9 mouse cellular contexts compared by ENCODE assay signal in the genomic region with DNA sequence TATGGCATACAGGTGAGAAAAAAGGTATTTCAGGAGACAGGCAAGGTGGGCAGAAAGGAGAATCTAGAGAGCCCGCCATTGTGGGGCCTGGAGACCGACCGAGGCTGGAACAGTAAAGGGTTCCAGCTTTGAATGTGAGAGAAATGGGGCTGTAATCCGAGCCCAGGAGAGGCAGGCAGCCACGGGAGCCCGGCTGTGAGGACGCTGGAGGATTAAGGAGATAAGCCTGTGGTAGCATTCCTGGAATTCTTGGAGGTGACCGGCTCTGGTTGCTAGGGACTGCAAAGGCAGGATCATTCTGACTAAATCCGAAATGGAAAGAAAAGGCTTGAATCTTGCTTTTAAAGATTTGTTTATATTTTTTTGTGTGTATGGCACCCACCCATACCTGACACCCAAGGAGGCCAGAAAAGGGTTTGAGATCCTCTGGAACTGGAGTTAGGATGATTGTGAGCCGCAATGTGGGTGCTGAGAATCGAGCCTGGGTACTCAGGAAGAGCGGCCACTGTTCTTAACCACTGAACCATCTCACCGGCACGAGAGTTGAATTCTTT.
A peak's percentile ranks its signal among the peaks of the same experiment; 100 is the strongest.
DNase-seq lines count a peak whose midpoint lies in the region; ATAC-seq and TF ChIP-seq lines count a peak whose summit lies in the region.
"Had no signal": no experiment of that assay in that cellular context is flagged by ENCODE, and none has a peak within 500 bp of the region (broad histone marks: within the 10 kb centered on the region; RNA-seq: fewer than 3 reads in every experiment).

No protein-coding gene starts in this region.

- H3K9me3 ChIP-seq in heart, embryonic 12.5 days (replicated peaks), result no peaks in the 10 kb centered on the region
- H3K9me3 ChIP-seq in heart, embryonic 14.5 days (ENCODE audit: control insufficient read depth, low read length), result no peaks in the 10 kb centered on the region

- peaks cover 6% of the 10 kb centered on the region for H3K79me2 ChIP-seq in myocyte (ENCODE audit: control insufficient read depth, insufficient read depth)

- no peak overlapping the region for H3K4me3 ChIP-seq in heart, embryonic 12.5 days
- H3K4me3 ChIP-seq in heart, embryonic 14.5 days (ENCODE audit: control insufficient read depth in 1 of 2, insufficient read depth in 1 of 2, low read depth in 1 of 2, low read length in 2 of 2), result no peak overlapping the region
- H3K4me3 ChIP-seq in myocyte, result no peak overlapping the region

- H3K4me2 ChIP-seq in heart, embryonic 12.5 days, result peak overlapping the region; percentile 46
- H3K4me2 ChIP-seq in heart, embryonic 14.5 days (ENCODE audit: low read length), result peak overlapping the region; percentile 36
- peak overlapping the region; percentile 70 for H3K4me2 ChIP-seq in myocyte (ENCODE audit: low read depth)

- DNase-seq in heart, postnatal 36 days, result no peak
- DNase-seq in NIH3T3 (ENCODE audit: low read depth), result peak; percentile 58
- DNase-seq in adrenal gland, postnatal 14 days, result no peak
- DNase-seq in gastrocnemius, adult 8-10 months (ENCODE audit: low spot score in 2 of 2), result no peak
- no peak for DNase-seq in urinary bladder, adult 18-20 months (ENCODE audit: low spot score in 2 of 2)
- DNase-seq: lung, adult 2 months had no signal

- no peaks in the 10 kb centered on the region for H3K27me3 ChIP-seq in heart, embryonic 12.5 days (replicated peaks)
- no peaks in the 10 kb centered on the region for H3K27me3 ChIP-seq in heart, embryonic 14.5 days (ENCODE audit: control insufficient read depth, insufficient read depth, low read length)
- H3K27me3 ChIP-seq in myocyte (ENCODE audit: control insufficient read depth, insufficient read depth, insufficient read length), result no peaks in the 10 kb centered on the region

- ATAC-seq in heart, embryonic 12.5 days (ENCODE audit: insufficient number of reproducible peaks, low FRiP score), result no peak
- ATAC-seq in heart, embryonic 14.5 days (ENCODE audit: insufficient number of reproducible peaks, insufficient read depth, low FRiP score, low read depth), result no peak

- peaks cover 51% of the 10 kb centered on the region for H3K4me1 ChIP-seq in heart, embryonic 12.5 days (replicated peaks)
- peaks cover 25 to 52% of the 10 kb centered on the region in 2 experiments for H3K4me1 ChIP-seq in heart, embryonic 14.5 days (ENCODE audit: control insufficient read depth in 2 of 2, insufficient read depth in 2 of 2, low read length in 2 of 2)

- no peak overlapping the region for H3ac ChIP-seq in myocyte (ENCODE audit: control insufficient read depth, insufficient read length)

- H3K27ac ChIP-seq in heart, embryonic 12.5 days (ENCODE audit: poor library complexity, severe bottlenecking), result peak overlapping the region; percentile 28
- peak overlapping the region; percentile 19 to 66; a peak in 2 of 4 replicates for H3K27ac ChIP-seq in heart, embryonic 14.5 days (replicated peaks in 1 of 2; ENCODE audit: control insufficient read depth in 1 of 2, insufficient read depth in 1 of 2, low read depth in 2 of 2, low read length in 2 of 2)

- intact Hi-C loops in heart, postnatal 36 days (cut with DNase I), result no loop called here

- no peak for TF ChIP-seq POLR2A in myocyte (IDR thresholded peaks at IDR 0.05; ENCODE audit: insufficient read length, low read depth)

- H3K9ac ChIP-seq in heart, embryonic 12.5 days, result no peak overlapping the region
- H3K9ac ChIP-seq in heart, embryonic 14.5 days (ENCODE audit: low read length), result no peak overlapping the region; the same call in 1 of the 2 replicates

- WGBS in heart, embryonic 12.5 days, result 16% methylated on average over 14 of the region's 14 CpGs
- WGBS in heart, embryonic 14.5 days, result 20% methylated on average over 14 of the region's 14 CpGs

- H3K36me3 ChIP-seq in heart, embryonic 12.5 days, result no peaks in the 10 kb centered on the region
- no peaks in the 10 kb centered on the region for H3K36me3 ChIP-seq in heart, embryonic 14.5 days (ENCODE audit: control insufficient read depth, insufficient read depth, low read length)
- H3K36me3 ChIP-seq in myocyte (ENCODE audit: control insufficient read depth, insufficient read depth), result no peaks in the 10 kb centered on the region

TF ChIP-seq in myocyte, 11 proteins besides CTCF, POLR2A, EP300 and RAD21:
- TF ChIP-seq E2F4 (IDR thresholded peaks at IDR 0.05; ENCODE audit: insufficient read depth) (no peak), MYOG (IDR thresholded peaks at IDR 0.05; ENCODE audit: control insufficient read depth in 1 of 3, insufficient read depth in 1 of 3, insufficient read length in 2 of 3, low read depth in 2 of 3) (peak in 1 of 3 experiments; percentile 79), MYOD1 (IDR thresholded peaks at IDR 0.05; ENCODE audit: control insufficient read depth in 1 of 3, insufficient read length in 2 of 3, low read depth in 2 of 3) (peak in 1 of 3 experiments; percentile 57), TCF3 (IDR thresholded peaks at IDR 0.05; ENCODE audit: insufficient read length, low read depth) (peak; percentile 34)
